Mouse (Mus musculus) midbrain, embryonic 13.5 days (tissue): ENCODE results near the gene Pdxk. TPM values are rescaled to one million over a fixed set of nuclear protein-coding genes. Genes with fewer than 3 reads are reported as not detected.
A peak's percentile ranks its signal among the peaks of the same experiment; 100 is the strongest.

Source experiments
- ATAC-seq: fragments of 200-750 bp; cut with Nextera tagmentation; 2 replicates; pipeline ENCODE4 v1.8.0; 2017; ENCODE audit warnings: mild to moderate bottlenecking, moderate TSS enrichment, moderate library complexity
- H3K27ac ChIP-seq: fragments of 300-500 bp; sonication (generic); 2 replicates; pipeline ENCODE4 v1.5.1; 2015; ENCODE audit warnings: inconsistent platforms, mild to moderate bottlenecking, moderate library complexity
- H3K27me3 ChIP-seq: fragments of 300-500 bp; sonication (generic); 2 replicates; pipeline ENCODE4 v1.6.1; 2015; ENCODE audit warnings: mild to moderate bottlenecking, inconsistent platforms
- H3K36me3 ChIP-seq: fragments of 300-500 bp; sonication (generic); 2 replicates; pipeline ENCODE4 v1.6.1; 2015; ENCODE audit warnings: mild to moderate bottlenecking, inconsistent platforms
- H3K4me1 ChIP-seq: fragments of 300-500 bp; sonication (generic); replicated peaks from 2 replicates; pipeline ENCODE4 v1.6.1; 2015; ENCODE audit warnings: inconsistent platforms
- H3K4me2 ChIP-seq: fragments of 300-500 bp; sonication (generic); replicated peaks from 2 replicates; pipeline ENCODE4 v1.6.1; 2015; ENCODE audit warnings: moderate library complexity, mild to moderate bottlenecking, inconsistent platforms
- H3K4me3 ChIP-seq: fragments of 300-500 bp; sonication (generic); replicated peaks from 2 replicates; pipeline ENCODE4 v1.5.1; 2015; ENCODE audit warnings: mild to moderate bottlenecking, inconsistent platforms
- H3K9ac ChIP-seq: fragments of 300-500 bp; sonication (generic); replicated peaks from 2 replicates; pipeline ENCODE4 v1.6.1; 2015; ENCODE audit warnings: mild to moderate bottlenecking, inconsistent platforms
- H3K9me3 ChIP-seq: fragments of 300-500 bp; sonication (generic); 2 replicates; pipeline ENCODE4 v1.6.1; 2016; ENCODE audit warnings: mild to moderate bottlenecking, inconsistent platforms
- WGBS: fragments of 180-500 bp; shearing (Covaris S2); methylation state at CpG from one replicate; pipeline ENCODE4 v1.1.7; 2015; 5-methylcytosine and 5-hydroxymethylcytosine counted together
- polyA plus RNA-seq: library from polyadenylated mRNA; unstranded; fragments of >200 nt; fragmentation: Nextera tagmentation; extraction: Ambion mirVana; gene quantifications from 2 replicates; pipeline ENCODE4 v1.2.1, GENCODE M21; 2015

Pdxk gene
- polyA plus RNA-seq, 1 experiment from 2014 or later = 16.6 TPM

DNA sequence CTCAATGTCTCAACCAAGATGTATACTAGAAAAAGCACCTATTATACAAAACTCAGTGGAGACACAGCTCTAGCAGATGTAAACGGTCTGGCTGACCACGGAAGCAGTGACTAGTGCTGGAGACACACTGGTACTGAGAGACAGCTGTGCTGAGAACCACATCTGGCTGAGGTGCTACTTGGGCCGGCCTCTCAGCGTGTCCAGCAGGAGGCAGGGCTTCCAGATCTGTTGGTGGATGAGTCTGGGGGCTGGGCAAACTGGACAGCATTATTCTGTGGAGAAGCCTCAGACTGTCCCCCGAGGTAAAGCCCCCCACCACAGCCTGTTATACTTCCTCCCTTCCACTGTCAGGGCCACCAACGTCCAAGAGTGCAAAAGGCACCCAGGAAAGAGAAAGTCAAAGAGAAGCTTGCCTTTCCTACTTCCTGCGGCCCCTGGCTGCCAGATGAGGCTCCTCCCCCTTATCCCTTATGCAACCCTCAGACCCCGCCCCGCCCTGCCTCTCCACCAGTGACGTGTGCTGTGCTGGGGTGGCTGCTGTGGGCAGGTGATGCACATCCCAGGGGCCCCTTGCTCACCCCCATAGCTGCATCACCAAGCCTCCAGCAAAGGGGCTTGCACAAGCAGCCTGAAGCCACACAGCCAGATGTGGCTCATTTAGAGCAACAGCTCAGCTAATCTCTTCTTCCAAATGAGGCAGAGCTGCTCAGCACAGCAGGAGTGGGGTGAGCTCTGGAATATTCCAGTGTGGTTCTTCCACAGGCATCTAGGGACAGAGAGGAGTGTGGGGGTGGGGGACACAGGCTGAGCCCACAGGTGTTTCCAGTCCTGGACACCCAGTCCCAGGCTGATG, 7.1 kb downstream of the Pdxk start:
- peak overlapping the region; percentile 35 for H3K27ac ChIP-seq
- H3K36me3 ChIP-seq = no peaks in the 10 kb centered on the region
- H3K4me1 ChIP-seq = peaks cover 20% of the 10 kb centered on the region
- H3K9me3 ChIP-seq = no peaks in the 10 kb centered on the region
- H3K9ac ChIP-seq = peak overlapping the region; percentile 16; the same call in 1 of the 2 replicates
- whole genome bisulfite sequencing = 26% methylated on average over 10 of the region's 10 CpGs
- H3K27me3 ChIP-seq = peaks cover 4% of the 10 kb centered on the region; the same call in 1 of the 2 replicates
- H3K4me2 ChIP-seq = no peak overlapping the region
- H3K4me3 ChIP-seq = no peak overlapping the region
- ATAC-seq = peak; percentile 27; the same call in 1 of the 2 replicates

- no peak overlapping the region for H3K9ac ChIP-seq
- ATAC-seq = no peak
- H3K4me2 ChIP-seq = no peak overlapping the region
- no peak overlapping the region for H3K4me3 ChIP-seq
- peaks cover 27% of the 10 kb centered on the region for H3K4me1 ChIP-seq
- H3K27me3 ChIP-seq = no peaks in the 10 kb centered on the region
- no peaks in the 10 kb centered on the region for H3K9me3 ChIP-seq
- H3K27ac ChIP-seq = peak overlapping the region; percentile 3; the same call in 1 of the 2 replicates
- 63% methylated on average over 13 of the region's 13 CpGs for WGBS
- H3K36me3 ChIP-seq = no peaks in the 10 kb centered on the region
These were observed 8.1 kb downstream of the Pdxk start for GRCm38 (mm10) chr10:78456696-78457095.

GRCm38 (mm10) chr10:78452641-78453040, 12.1 kb downstream of the Pdxk start:
- Histone ChIP-seq H3K27ac (0 out of 2 replicates have a peak overlapping the region, but pooled peaks have one; percentile 19), H3K4me1 (peaks cover 14% of the 10 kb centered on the region), H3K4me2 (no peak overlapping the region), H3K36me3 (peaks cover 17% of the 10 kb centered on the region), H3K27me3 (no peaks in the 10 kb centered on the region), H3K9me3 (no peaks in the 10 kb centered on the region), H3K4me3 (no peak overlapping the region), H3K9ac (no peak overlapping the region)
- ATAC-seq = peak; percentile 43
- 10% methylated on average over 4 of the region's 4 CpGs for WGBS

- H3K4me2 ChIP-seq = no peak overlapping the region
- no peak overlapping the region for H3K27ac ChIP-seq
- peaks cover 12% of the 10 kb centered on the region for H3K4me1 ChIP-seq
- H3K4me3 ChIP-seq = no peak overlapping the region
- no peaks in the 10 kb centered on the region for H3K9me3 ChIP-seq
- peaks cover 33% of the 10 kb centered on the region for H3K36me3 ChIP-seq
- H3K27me3 ChIP-seq = no peaks in the 10 kb centered on the region
- 90% methylated on average over 5 of the region's 5 CpGs for WGBS
- no peak for ATAC-seq
- no peak overlapping the region for H3K9ac ChIP-seq
These were observed 14.0 kb downstream of the Pdxk start for GRCm38 (mm10) chr10:78450761-78451160.

DNA sequence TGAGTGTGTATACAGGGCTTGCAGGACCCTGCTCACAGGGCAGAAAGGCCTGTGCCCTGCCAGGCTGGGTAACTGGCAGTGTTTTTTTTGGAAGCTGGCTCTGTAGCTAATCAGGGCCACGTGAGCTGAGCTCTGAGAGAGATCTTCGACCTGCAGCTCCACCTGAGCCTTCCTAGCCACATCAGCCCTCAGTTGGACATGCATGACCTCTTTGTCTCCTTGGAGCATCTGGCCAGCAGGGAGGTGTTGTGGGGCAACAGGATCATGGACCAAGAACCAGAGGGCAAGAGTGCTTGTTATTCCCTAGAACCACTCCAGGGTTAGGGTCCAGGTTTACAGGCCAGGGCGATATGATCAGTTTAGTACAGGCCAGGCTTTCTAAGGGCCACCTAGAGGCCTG, 17.4 kb downstream of the Pdxk start:
- ATAC-seq = no peak
- Histone ChIP-seq H3K4me2 (no peak overlapping the region), H3K9ac (no peak overlapping the region), H3K36me3 (peaks cover 55% of the 10 kb centered on the region), H3K4me3 (no peak overlapping the region), H3K4me1 (peaks cover 4% of the 10 kb centered on the region), H3K9me3 (no peaks in the 10 kb centered on the region), H3K27me3 (no peaks in the 10 kb centered on the region), H3K27ac (no peak overlapping the region)
- 90% methylated on average over 3 of the region's 3 CpGs for WGBS

DNA sequence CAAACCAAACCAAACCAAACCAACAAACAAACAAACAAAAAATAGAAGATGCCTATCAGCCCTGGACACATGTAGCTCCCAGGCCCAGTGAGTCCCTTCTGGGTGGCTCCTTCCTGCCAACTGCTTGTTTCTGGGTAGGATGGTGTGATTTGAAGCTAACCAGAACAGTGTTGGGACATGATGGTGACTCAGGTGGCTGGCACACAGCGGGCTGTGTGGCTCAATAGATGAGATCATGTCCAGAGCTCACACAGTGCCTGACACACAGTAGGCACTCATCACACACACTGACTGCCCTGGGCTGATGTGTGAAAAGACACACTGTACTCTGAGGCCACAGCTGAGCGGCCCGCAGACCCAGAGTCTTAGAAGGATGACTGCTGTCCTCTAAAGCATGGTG, 18.6 kb downstream of the Pdxk start:
- Histone ChIP-seq H3K4me1 (no peaks in the 10 kb centered on the region), H3K27me3 (no peaks in the 10 kb centered on the region), H3K4me3 (no peak overlapping the region), H3K4me2 (no peak overlapping the region), H3K27ac (no peak overlapping the region), H3K9me3 (no peaks in the 10 kb centered on the region), H3K36me3 (peaks cover 61% of the 10 kb centered on the region), H3K9ac (no peak overlapping the region)
- ATAC-seq = no peak
- WGBS = 94% methylated on average over 3 of the region's 3 CpGs

DNA sequence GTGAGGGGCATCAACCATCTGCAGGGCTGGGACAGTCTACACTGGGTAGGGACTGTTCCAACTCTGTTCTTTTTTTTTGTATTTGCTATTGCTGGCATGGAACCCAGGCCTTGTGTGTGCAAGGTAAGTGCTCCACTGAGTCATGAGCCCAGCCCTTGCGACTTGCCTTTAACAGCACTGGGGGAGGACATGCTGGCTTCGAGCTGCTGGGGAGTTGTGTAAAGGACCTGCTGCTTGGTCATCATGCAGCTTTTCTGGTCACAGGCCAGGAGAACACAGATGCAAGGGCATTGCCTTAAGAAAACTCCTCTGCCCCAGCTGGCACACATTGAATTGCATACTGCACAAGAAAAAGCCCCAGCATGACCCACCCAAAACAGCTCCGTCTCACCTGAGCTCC, 22.5 kb downstream of the Pdxk start:
- ATAC-seq = no peak
- H3K9me3 ChIP-seq = no peaks in the 10 kb centered on the region

DNA sequence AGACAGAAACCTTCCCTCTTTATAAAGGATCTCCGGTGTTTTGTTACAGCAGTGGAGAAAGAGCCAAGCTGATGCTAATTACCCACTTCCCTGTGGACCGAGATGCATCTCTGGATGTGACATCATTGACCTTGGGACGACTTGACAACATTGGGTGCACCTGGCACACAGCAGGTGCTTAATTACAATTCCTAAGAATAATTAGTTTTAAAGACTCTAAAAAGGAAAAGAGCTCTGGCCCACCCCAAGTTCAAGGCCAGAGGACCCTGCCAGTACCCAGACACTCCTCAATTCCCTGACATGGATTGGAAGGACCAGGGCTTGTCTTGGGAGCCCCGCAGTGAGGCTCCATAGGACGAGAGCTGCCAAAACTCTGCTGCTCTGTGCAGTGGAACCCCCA, 23.2 kb downstream of the Pdxk start:
- peaks cover 37% of the 10 kb centered on the region for H3K36me3 ChIP-seq
- 85% methylated on average over 5 of the region's 5 CpGs for WGBS
- no peak for ATAC-seq

More for the DNA sequence above, 22.5 kb downstream of the Pdxk start:
- Histone ChIP-seq H3K4me3 (no peak overlapping the region), H3K4me1 (no peaks in the 10 kb centered on the region), H3K27me3 (no peaks in the 10 kb centered on the region), H3K27ac (no peak overlapping the region), H3K9ac (no peak overlapping the region), H3K36me3 (peaks cover 44% of the 10 kb centered on the region), H3K4me2 (no peak overlapping the region)
- WGBS = 92% methylated on average over 3 of the region's 3 CpGs

GRCm38 (mm10) chr10:78440812-78441211, 24.0 kb downstream of the Pdxk start:
- no peak overlapping the region for H3K4me2 ChIP-seq
- 68% methylated on average over 9 of the region's 9 CpGs for WGBS
- H3K9ac ChIP-seq = no peak overlapping the region
- no peaks in the 10 kb centered on the region for H3K4me1 ChIP-seq
- H3K9me3 ChIP-seq = no peaks in the 10 kb centered on the region
- H3K27me3 ChIP-seq = no peaks in the 10 kb centered on the region
- ATAC-seq = peak; percentile 16; the same call in 1 of the 2 replicates
- H3K36me3 ChIP-seq = peaks cover 32% of the 10 kb centered on the region
- H3K4me3 ChIP-seq = no peak overlapping the region
- H3K27ac ChIP-seq = no peak overlapping the region

More for the DNA sequence above, 23.2 kb downstream of the Pdxk start:
- Histone ChIP-seq H3K4me1 (no peaks in the 10 kb centered on the region), H3K4me3 (no peak overlapping the region), H3K4me2 (no peak overlapping the region), H3K27ac (no peak overlapping the region), H3K9me3 (no peaks in the 10 kb centered on the region), H3K9ac (no peak overlapping the region), H3K27me3 (no peaks in the 10 kb centered on the region)

DNA sequence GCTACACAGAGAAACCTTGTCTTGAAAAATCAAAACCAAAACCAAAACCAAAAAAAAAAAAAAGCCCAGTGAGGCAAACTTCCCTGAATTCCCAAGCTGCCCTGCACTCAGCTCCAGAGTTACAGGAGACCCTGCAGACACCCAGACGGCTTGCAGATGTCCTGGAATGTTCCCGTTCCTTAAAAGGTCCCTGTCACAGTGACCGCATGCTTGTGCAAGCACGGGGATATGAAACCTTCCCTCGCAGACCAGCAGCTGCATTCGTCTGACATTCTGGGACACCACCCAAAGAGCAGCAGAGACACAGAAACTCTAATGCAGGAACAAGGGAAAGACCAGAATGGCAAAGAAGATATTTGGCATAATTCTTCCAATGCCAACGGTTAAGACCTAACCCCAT, 24.8 kb downstream of the Pdxk start:
- WGBS = 93% methylated on average over 7 of the region's 7 CpGs
- H3K27me3 ChIP-seq = no peaks in the 10 kb centered on the region
- ATAC-seq = no peak
- no peak overlapping the region for H3K9ac ChIP-seq
- no peak overlapping the region for H3K4me2 ChIP-seq
- no peaks in the 10 kb centered on the region for H3K4me1 ChIP-seq
- H3K4me3 ChIP-seq = no peak overlapping the region
- no peak overlapping the region for H3K27ac ChIP-seq
- H3K36me3 ChIP-seq = peaks cover 28% of the 10 kb centered on the region
- no peaks in the 10 kb centered on the region for H3K9me3 ChIP-seq

GRCm38 (mm10) chr10:78439550-78439949, 25.2 kb downstream of the Pdxk start:
- H3K36me3 ChIP-seq = peaks cover 27% of the 10 kb centered on the region
- no peak overlapping the region for H3K4me3 ChIP-seq
- H3K27me3 ChIP-seq = no peaks in the 10 kb centered on the region
- H3K4me2 ChIP-seq = no peak overlapping the region
- no peak overlapping the region for H3K27ac ChIP-seq
- H3K9ac ChIP-seq = no peak overlapping the region
- no peaks in the 10 kb centered on the region for H3K4me1 ChIP-seq
- 66% methylated on average over 5 of the region's 5 CpGs for WGBS
- no peaks in the 10 kb centered on the region for H3K9me3 ChIP-seq
- ATAC-seq = no peak

DNA sequence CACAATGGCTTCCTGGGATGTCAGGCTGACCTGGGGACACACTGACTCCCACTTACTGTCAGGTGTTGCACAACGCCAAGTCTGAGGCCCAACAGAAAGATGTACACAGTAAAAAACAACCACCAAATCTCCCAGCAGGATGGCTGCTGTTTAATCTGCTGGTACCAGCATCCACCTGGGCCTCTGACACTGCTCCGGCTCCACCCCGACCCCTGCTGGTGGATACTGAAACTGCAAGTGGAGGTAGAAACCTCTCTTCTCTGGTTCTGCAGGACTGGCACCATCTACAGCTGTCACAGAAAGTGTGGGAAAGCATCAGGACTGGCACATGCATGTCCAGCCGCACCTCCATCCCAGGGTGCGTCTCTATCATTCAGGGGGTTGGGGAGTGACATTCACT, 26.7 kb downstream of the Pdxk start:
- H3K4me1 ChIP-seq = no peaks in the 10 kb centered on the region
- no peak overlapping the region for H3K9ac ChIP-seq
- 13% methylated on average over 5 of the region's 5 CpGs for WGBS
- no peak overlapping the region for H3K4me3 ChIP-seq
- H3K9me3 ChIP-seq = no peaks in the 10 kb centered on the region
- H3K27me3 ChIP-seq = no peaks in the 10 kb centered on the region
- peak; percentile 35 for ATAC-seq
- no peak overlapping the region for H3K27ac ChIP-seq
- H3K36me3 ChIP-seq = peaks cover 15% of the 10 kb centered on the region
- no peak overlapping the region for H3K4me2 ChIP-seq
